Mouse (Mus musculus) forebrain, embryonic 12.5 days (tissue): ENCODE measurements around the gene Cdhr3. TPM values are rescaled to one million over a fixed set of nuclear protein-coding genes. Genes with fewer than 3 reads are reported as not detected.

Experiments used
- ATAC-seq: fragments of 200-750 bp; cut with Nextera tagmentation; 2 replicates; pipeline ENCODE4 v1.8.0; 2017; ENCODE audit warnings: moderate TSS enrichment; ENCODE audit not compliant: low FRiP score
- H3K27ac ChIP-seq: fragments of 300-500 bp; sonication (generic); 2 replicates; pipeline ENCODE4 v1.5.1; 2016; ENCODE audit warnings: mild to moderate bottlenecking
- H3K27me3 ChIP-seq: fragments of 300-500 bp; sonication (generic); 2 replicates; pipeline ENCODE4 v1.6.1; 2016; ENCODE audit warnings: mild to moderate bottlenecking
- H3K36me3 ChIP-seq: fragments of 300-500 bp; sonication (generic); replicated peaks from 2 replicates; pipeline ENCODE4 v1.6.1; 2016; ENCODE audit warnings: mild to moderate bottlenecking
- H3K4me1 ChIP-seq: fragments of 300-500 bp; sonication (generic); 2 replicates; pipeline ENCODE4 v1.6.1; 2016
- H3K4me2 ChIP-seq: fragments of 300-500 bp; sonication (generic); 2 replicates; pipeline ENCODE4 v1.6.1; 2016; ENCODE audit warnings: mild to moderate bottlenecking, moderate library complexity
- H3K4me3 ChIP-seq: fragments of 300-500 bp; sonication (generic); replicated peaks from 2 replicates; pipeline ENCODE4 v1.5.1; 2016; ENCODE audit warnings: mild to moderate bottlenecking
- H3K9ac ChIP-seq: fragments of 300-500 bp; sonication (generic); 2 replicates; pipeline ENCODE4 v1.6.1; 2016; ENCODE audit warnings: mild to moderate bottlenecking
- H3K9me3 ChIP-seq: fragments of 300-500 bp; sonication (generic); 2 replicates; pipeline ENCODE4 v1.6.1; 2016
- WGBS: fragments of 180-500 bp; shearing (Covaris S2); methylation state at CpG from one replicate; pipeline ENCODE4 v1.1.7; 2016; 5-methylcytosine and 5-hydroxymethylcytosine counted together
- polyA plus RNA-seq: library from polyadenylated mRNA; unstranded; fragments of >200 nt; fragmentation: Nextera tagmentation; extraction: Ambion mirVana; gene quantifications from 2 replicates; pipeline ENCODE4 v1.2.1, GENCODE M21; 2016

Cdhr3 gene
- 0.13 and 0.18 TPM in 2 replicates for polyA plus RNA-seq

GRCm38 (mm10) chr12:33092775-33093174 is at the start of gene Cdhr3:
Cdhr3 (minus strand) TSS chr12:33092875.
- no peaks in the 10 kb centered on the region for H3K36me3 ChIP-seq
- no peak within 1 kb of the TSS for H3K4me2 ChIP-seq
- H3K9me3 ChIP-seq = no peaks in the 10 kb centered on the region
- H3K9ac ChIP-seq = no peak within 1 kb of the TSS
- no peak within 1 kb of the TSS for H3K4me3 ChIP-seq
- WGBS = 82% methylated on average over 6 of the region's 6 CpGs
- H3K27me3 ChIP-seq = peaks cover 4% of the 10 kb centered on the region; the same call in 1 of the 2 replicates
- H3K27ac ChIP-seq = no peak within 1 kb of the TSS
- no peak for ATAC-seq
- H3K4me1 ChIP-seq = no peaks in the 10 kb centered on the region

- ATAC-seq = no peak
- H3K4me3 ChIP-seq = no peak overlapping the region
- H3K36me3 ChIP-seq = no peaks in the 10 kb centered on the region
- no peaks in the 10 kb centered on the region for H3K9me3 ChIP-seq
- no peak overlapping the region for H3K27ac ChIP-seq
- H3K27me3 ChIP-seq = 0 out of 2 replicates have a peak, but pooled peaks cover 3% of the 10 kb centered on the region
- WGBS = 90% methylated on average over 3 of the region's 3 CpGs
- H3K4me2 ChIP-seq = no peak overlapping the region
- no peak overlapping the region for H3K9ac ChIP-seq
- no peaks in the 10 kb centered on the region for H3K4me1 ChIP-seq
Observed at GRCm38 (mm10) chr12:33139083-33139482, 46.4 kb upstream of the Cdhr3 start.

GRCm38 (mm10) chr12:33137857-33138256 is 45.2 kb upstream of the Cdhr3 start:
- Histone ChIP-seq H3K27ac (no peak overlapping the region), H3K36me3 (no peaks in the 10 kb centered on the region), H3K4me3 (no peak overlapping the region), H3K27me3 (0 out of 2 replicates have a peak, but pooled peaks cover 3% of the 10 kb centered on the region), H3K9me3 (no peaks in the 10 kb centered on the region), H3K9ac (no peak overlapping the region), H3K4me1 (no peaks in the 10 kb centered on the region), H3K4me2 (no peak overlapping the region)
- no peak for ATAC-seq
- 79% methylated on average over 1 of the region's 1 CpGs for whole genome bisulfite sequencing

GRCm38 (mm10) chr12:33131796-33132195 is 39.1 kb upstream of the Cdhr3 start:
- no peak overlapping the region for H3K4me2 ChIP-seq
- 81% methylated on average over 7 of the region's 7 CpGs for WGBS
- no peaks in the 10 kb centered on the region for H3K9me3 ChIP-seq
- ATAC-seq = no peak
- H3K4me3 ChIP-seq = no peak overlapping the region
- H3K27me3 ChIP-seq = no peaks in the 10 kb centered on the region
- no peak overlapping the region for H3K9ac ChIP-seq
- peaks cover 17% of the 10 kb centered on the region for H3K4me1 ChIP-seq
- no peaks in the 10 kb centered on the region for H3K36me3 ChIP-seq
- no peak overlapping the region for H3K27ac ChIP-seq

GRCm38 (mm10) chr12:33130401-33130800 is 37.7 kb upstream of the Cdhr3 start:
- H3K27ac ChIP-seq = no peak overlapping the region
- H3K36me3 ChIP-seq = no peaks in the 10 kb centered on the region
- H3K4me2 ChIP-seq = no peak overlapping the region
- no peak overlapping the region; the same call in 1 of the 2 replicates for H3K9ac ChIP-seq
- H3K9me3 ChIP-seq = no peaks in the 10 kb centered on the region
- no peaks in the 10 kb centered on the region for H3K27me3 ChIP-seq
- H3K4me1 ChIP-seq = peaks cover 17% of the 10 kb centered on the region
- no peak for ATAC-seq
- no peak overlapping the region for H3K4me3 ChIP-seq
- 43% methylated on average over 8 of the region's 8 CpGs for WGBS

- WGBS = 22% methylated on average over 4 of the region's 4 CpGs
- no peak overlapping the region for H3K9ac ChIP-seq
- peaks cover 17% of the 10 kb centered on the region for H3K4me1 ChIP-seq
- H3K27ac ChIP-seq = no peak overlapping the region
- H3K4me2 ChIP-seq = no peak overlapping the region
- no peak overlapping the region for H3K4me3 ChIP-seq
- no peaks in the 10 kb centered on the region for H3K9me3 ChIP-seq
- H3K36me3 ChIP-seq = no peaks in the 10 kb centered on the region
- ATAC-seq = no peak
- no peaks in the 10 kb centered on the region for H3K27me3 ChIP-seq
Observed at GRCm38 (mm10) chr12:33129410-33129809, 36.7 kb upstream of the Cdhr3 start.

- H3K9me3 ChIP-seq = no peaks in the 10 kb centered on the region
- peaks cover 17% of the 10 kb centered on the region for H3K4me1 ChIP-seq
- WGBS = 36% methylated on average over 7 of the region's 7 CpGs
- H3K4me3 ChIP-seq = no peak overlapping the region
- H3K27ac ChIP-seq = no peak overlapping the region
- no peak overlapping the region for H3K9ac ChIP-seq
- H3K4me2 ChIP-seq = no peak overlapping the region
- no peaks in the 10 kb centered on the region for H3K27me3 ChIP-seq
- no peak for ATAC-seq
- H3K36me3 ChIP-seq = no peaks in the 10 kb centered on the region
Observed at GRCm38 (mm10) chr12:33128702-33129101, 36.0 kb upstream of the Cdhr3 start.

- no peak for ATAC-seq
- H3K36me3 ChIP-seq = no peaks in the 10 kb centered on the region
- no peak overlapping the region for H3K4me3 ChIP-seq
- no peak overlapping the region for H3K4me2 ChIP-seq
- 86% methylated on average over 2 of the region's 2 CpGs for WGBS
- H3K9me3 ChIP-seq = no peaks in the 10 kb centered on the region
- H3K9ac ChIP-seq = no peak overlapping the region
- H3K4me1 ChIP-seq = peaks cover 17% of the 10 kb centered on the region
- H3K27me3 ChIP-seq = no peaks in the 10 kb centered on the region
- no peak overlapping the region for H3K27ac ChIP-seq
Observed at GRCm38 (mm10) chr12:33128121-33128520, 35.4 kb upstream of the Cdhr3 start.

GRCm38 (mm10) chr12:33126243-33126642 is 33.6 kb upstream of the Cdhr3 start:
- Histone ChIP-seq H3K9me3 (no peaks in the 10 kb centered on the region), H3K4me1 (peaks cover 17% of the 10 kb centered on the region), H3K4me3 (no peak overlapping the region), H3K4me2 (no peak overlapping the region), H3K36me3 (no peaks in the 10 kb centered on the region), H3K9ac (no peak overlapping the region), H3K27ac (no peak overlapping the region), H3K27me3 (no peaks in the 10 kb centered on the region)
- no peak for ATAC-seq

- ATAC-seq = no peak
- Histone ChIP-seq H3K4me3 (no peak overlapping the region), H3K27me3 (no peaks in the 10 kb centered on the region), H3K36me3 (no peaks in the 10 kb centered on the region), H3K4me2 (no peak overlapping the region), H3K9ac (no peak overlapping the region), H3K27ac (no peak overlapping the region), H3K4me1 (peaks cover 17% of the 10 kb centered on the region), H3K9me3 (no peaks in the 10 kb centered on the region)
- 86% methylated on average over 9 of the region's 9 CpGs for WGBS
Observed at GRCm38 (mm10) chr12:33125594-33126227, 33.0 kb upstream of the Cdhr3 start.

- ATAC-seq = no peak
- H3K4me2 ChIP-seq = no peak overlapping the region
- H3K27me3 ChIP-seq = peaks cover 9% of the 10 kb centered on the region; the same call in 1 of the 2 replicates
- H3K27ac ChIP-seq = no peak overlapping the region
- H3K36me3 ChIP-seq = no peaks in the 10 kb centered on the region
- WGBS = 37% methylated on average over 15 of the region's 15 CpGs
- no peaks in the 10 kb centered on the region for H3K9me3 ChIP-seq
- H3K4me3 ChIP-seq = no peak overlapping the region
- H3K4me1 ChIP-seq = peaks cover 6% of the 10 kb centered on the region; the same call in 1 of the 2 replicates
- no peak overlapping the region for H3K9ac ChIP-seq
Observed at GRCm38 (mm10) chr12:33118624-33119301, 26.1 kb upstream of the Cdhr3 start.

GRCm38 (mm10) chr12:33110894-33111471 is 18.3 kb upstream of the Cdhr3 start:
- 22% methylated on average over 14 of the region's 14 CpGs for WGBS
- Histone ChIP-seq H3K9me3 (no peaks in the 10 kb centered on the region), H3K27ac (peak overlapping the region; percentile 56; the same call in 1 of the 2 replicates), H3K9ac (no peak overlapping the region), H3K27me3 (peaks cover 7% of the 10 kb centered on the region; the same call in 1 of the 2 replicates), H3K4me2 (no peak overlapping the region), H3K36me3 (no peaks in the 10 kb centered on the region), H3K4me3 (no peak overlapping the region), H3K4me1 (peaks cover 22% of the 10 kb centered on the region)
- ATAC-seq = peak; percentile 69
